Mouse (Mus musculus): ENCODE results near the gene Txndc5.

Gene Txndc5

DNA sequence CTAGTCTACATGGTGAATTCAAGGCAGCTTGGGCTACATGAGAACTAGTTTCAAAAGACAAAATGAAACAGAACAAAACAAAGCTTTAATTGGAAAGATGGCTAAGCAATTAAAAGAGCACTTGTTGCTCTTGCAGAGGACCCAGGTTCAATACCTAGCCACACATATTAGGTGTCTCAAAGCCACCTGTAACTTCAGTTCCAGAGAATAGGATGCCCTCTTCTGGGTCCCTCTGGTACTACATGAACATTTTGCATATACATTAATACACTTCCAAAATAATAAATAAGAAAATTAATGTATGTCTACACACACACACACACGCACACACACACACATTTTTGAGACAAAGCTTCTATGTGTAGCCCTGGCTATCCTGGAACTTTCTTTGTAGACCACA lies 65.2 kb downstream of the Txndc5 start:
- DNase-seq (ENCODE audit: low spot score in 2 of 2): no peak

- no peak for DNase-seq (ENCODE audit: low spot score in 2 of 2)
These were observed 77.2 kb downstream of the Txndc5 start for GRCm38 (mm10) chr13:38451446-38451845.
